Mouse (Mus musculus): ENCODE data around the gene Prss36. TPM values are rescaled to one million over a fixed set of nuclear protein-coding genes. Genes with fewer than 3 reads are reported as not detected.
"Not testable (repeated sequence)": the region's sequence is repeated elsewhere in the genome, so short reads cannot be mapped to it uniquely, and the experiment has no call there.

The Prss36 gene
- polyA plus RNA-seq, 1 experiment = 10.6 TPM

- TF ChIP-seq POLR2AphosphoS2 (IDR thresholded peaks at IDR 0.05; ENCODE audit: insufficient read length, low read depth) = no peak
- no peak for TF ChIP-seq USF1 (IDR thresholded peaks at IDR 0.05; ENCODE audit: low read depth)
- no peak for TF ChIP-seq TCF12 (IDR thresholded peaks at IDR 0.05; ENCODE audit: insufficient read depth, poor library complexity, severe bottlenecking)
- no peak for TF ChIP-seq MYOG (IDR thresholded peaks at IDR 0.05; ENCODE audit: control insufficient read depth in 1 of 3, insufficient read depth in 1 of 3, insufficient read length in 2 of 3, low read depth in 2 of 3)
- no peak for TF ChIP-seq TCF3 (IDR thresholded peaks at IDR 0.05; ENCODE audit: insufficient read length, low read depth)
- no peak for TF ChIP-seq POLR2A (IDR thresholded peaks at IDR 0.05; ENCODE audit: insufficient read length, low read depth)
- TF ChIP-seq MYOD1 (IDR thresholded peaks at IDR 0.05; ENCODE audit: control insufficient read depth in 1 of 3, insufficient read length in 2 of 3, low read depth in 2 of 3) = no peak
- no peak for TF ChIP-seq SRF (IDR thresholded peaks at IDR 0.05; ENCODE audit: control insufficient read depth, insufficient read length, low read depth)
- no peak for TF ChIP-seq CEBPB (IDR thresholded peaks at IDR 0.05; ENCODE audit: insufficient read depth, poor library complexity, severe bottlenecking)
- TF ChIP-seq REST (IDR thresholded peaks at IDR 0.05; ENCODE audit: insufficient read depth, insufficient read length) = no peak
- no peak for TF ChIP-seq E2F4 (IDR thresholded peaks at IDR 0.05; ENCODE audit: insufficient read depth)
- no peak for TF ChIP-seq MAX (IDR thresholded peaks at IDR 0.05; ENCODE audit: low read depth)
- Histone ChIP-seq H3ac (ENCODE audit: control insufficient read depth, insufficient read length) (no peak overlapping the region), H3K4me3 (no peak overlapping the region), H3K27me3 (ENCODE audit: control insufficient read depth, insufficient read depth, insufficient read length) (peaks cover 24% of the 10 kb centered on the region), H3K79me2 (ENCODE audit: control insufficient read depth, insufficient read depth) (no peaks in the 10 kb centered on the region), H3K36me3 (ENCODE audit: control insufficient read depth, insufficient read depth) (no peaks in the 10 kb centered on the region), H3K4me2 (ENCODE audit: low read depth) (no peak overlapping the region)
These were observed 1.9 kb downstream of the Prss36 start for GRCm38 (mm10) chr7:127944614-127945013.

- H3ac ChIP-seq (ENCODE audit: control insufficient read depth, insufficient read length); H3K36me3 ChIP-seq (ENCODE audit: control insufficient read depth, insufficient read depth); H3K4me3 ChIP-seq; H3K79me2 ChIP-seq (ENCODE audit: control insufficient read depth, insufficient read depth); H3K4me2 ChIP-seq (ENCODE audit: low read depth): not testable (repeated sequence)
- H3K27me3 ChIP-seq (ENCODE audit: control insufficient read depth, insufficient read depth, insufficient read length) = peaks cover 24% of the 10 kb centered on the region
These were observed 4.4 kb downstream of the Prss36 start for GRCm38 (mm10) chr7:127942097-127942496.

GRCm38 (mm10) chr7:127936216-127936884 lies 10.2 kb downstream of the Prss36 start:
- Histone ChIP-seq H3K4me3 (peak overlapping the region; percentile 27), H3K27me3 (ENCODE audit: control insufficient read depth, insufficient read depth, insufficient read length) (no peaks in the 10 kb centered on the region), H3K36me3 (ENCODE audit: control insufficient read depth, insufficient read depth) (no peaks in the 10 kb centered on the region), H3K4me2 (ENCODE audit: low read depth) (peak overlapping the region; percentile 93), H3K79me2 (ENCODE audit: control insufficient read depth, insufficient read depth) (no peaks in the 10 kb centered on the region), H3ac (ENCODE audit: control insufficient read depth, insufficient read length) (peak overlapping the region; percentile 53)
- TF ChIP-seq MAX (IDR thresholded peaks at IDR 0.05; ENCODE audit: low read depth) (no peak), CEBPB (IDR thresholded peaks at IDR 0.05; ENCODE audit: insufficient read depth, poor library complexity, severe bottlenecking) (no peak), MYOG (IDR thresholded peaks at IDR 0.05; ENCODE audit: control insufficient read depth in 1 of 3, insufficient read depth in 1 of 3, insufficient read length in 2 of 3, low read depth in 2 of 3) (no peak), TCF12 (IDR thresholded peaks at IDR 0.05; ENCODE audit: insufficient read depth, poor library complexity, severe bottlenecking) (no peak), USF1 (IDR thresholded peaks at IDR 0.05; ENCODE audit: low read depth) (no peak), TCF3 (IDR thresholded peaks at IDR 0.05; ENCODE audit: insufficient read length, low read depth) (no peak)

DNA sequence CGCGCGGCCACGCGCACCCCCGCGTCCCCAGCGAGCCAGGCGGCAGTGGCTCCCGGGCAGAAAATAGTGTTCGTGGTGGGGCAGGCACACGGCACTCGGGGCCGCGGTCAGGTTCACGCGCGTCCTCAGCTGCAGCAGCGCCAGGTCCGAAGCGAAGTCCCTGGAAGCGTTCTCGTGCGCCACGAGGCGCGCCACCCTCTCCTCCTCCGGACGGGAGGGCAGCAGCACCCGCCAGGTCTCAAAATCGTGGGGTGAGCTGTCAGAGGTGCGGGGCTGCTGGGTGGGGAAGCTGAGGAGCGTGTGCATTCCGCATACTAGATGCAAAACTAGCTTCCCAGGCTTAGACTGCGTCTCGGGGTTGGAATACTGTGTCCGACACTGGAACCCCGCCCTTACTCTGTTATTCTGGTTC lies 10.8 kb downstream of the Prss36 start:
- Histone ChIP-seq H3K36me3 (ENCODE audit: control insufficient read depth, insufficient read depth) (no peaks in the 10 kb centered on the region), H3K4me2 (ENCODE audit: low read depth) (peak overlapping the region; percentile 93), H3K79me2 (ENCODE audit: control insufficient read depth, insufficient read depth) (no peaks in the 10 kb centered on the region), H3ac (ENCODE audit: control insufficient read depth, insufficient read length) (peak overlapping the region; percentile 53), H3K4me3 (peak overlapping the region; percentile 27), H3K27me3 (ENCODE audit: control insufficient read depth, insufficient read depth, insufficient read length) (no peaks in the 10 kb centered on the region)
- no peak for TF ChIP-seq E2F4 (IDR thresholded peaks at IDR 0.05; ENCODE audit: insufficient read depth)
- TF ChIP-seq MYOG (IDR thresholded peaks at IDR 0.05; ENCODE audit: control insufficient read depth in 1 of 3, insufficient read depth in 1 of 3, insufficient read length in 2 of 3, low read depth in 2 of 3) = no peak
- TF ChIP-seq SRF (IDR thresholded peaks at IDR 0.05; ENCODE audit: control insufficient read depth, insufficient read length, low read depth) = no peak
- TF ChIP-seq REST (IDR thresholded peaks at IDR 0.05; ENCODE audit: insufficient read depth, insufficient read length) = no peak
- TF ChIP-seq TCF12 (IDR thresholded peaks at IDR 0.05; ENCODE audit: insufficient read depth, poor library complexity, severe bottlenecking) = no peak
- TF ChIP-seq TCF3 (IDR thresholded peaks at IDR 0.05; ENCODE audit: insufficient read length, low read depth) = no peak
- TF ChIP-seq MAX (IDR thresholded peaks at IDR 0.05; ENCODE audit: low read depth) = no peak
- TF ChIP-seq POLR2A (IDR thresholded peaks at IDR 0.05; ENCODE audit: insufficient read length, low read depth) = no peak
- no peak for TF ChIP-seq MYOD1 (IDR thresholded peaks at IDR 0.05; ENCODE audit: control insufficient read depth in 1 of 3, insufficient read length in 2 of 3, low read depth in 2 of 3)
- TF ChIP-seq CEBPB (IDR thresholded peaks at IDR 0.05; ENCODE audit: insufficient read depth, poor library complexity, severe bottlenecking) = no peak
- no peak for TF ChIP-seq POLR2AphosphoS2 (IDR thresholded peaks at IDR 0.05; ENCODE audit: insufficient read length, low read depth)
- TF ChIP-seq USF1 (IDR thresholded peaks at IDR 0.05; ENCODE audit: low read depth) = no peak

GRCm38 (mm10) chr7:127935028-127935722 lies 11.3 kb downstream of the Prss36 start:
- peak overlapping the region; percentile 93 for H3K4me2 ChIP-seq (ENCODE audit: low read depth)
- H3K36me3 ChIP-seq (ENCODE audit: control insufficient read depth, insufficient read depth) = no peaks in the 10 kb centered on the region
- H3K79me2 ChIP-seq (ENCODE audit: control insufficient read depth, insufficient read depth) = no peaks in the 10 kb centered on the region
- peak overlapping the region; percentile 53 for H3ac ChIP-seq (ENCODE audit: control insufficient read depth, insufficient read length)
- H3K27me3 ChIP-seq (ENCODE audit: control insufficient read depth, insufficient read depth, insufficient read length) = no peaks in the 10 kb centered on the region
- H3K4me3 ChIP-seq = peak overlapping the region; percentile 27
- TF ChIP-seq MYOD1 (IDR thresholded peaks at IDR 0.05; ENCODE audit: control insufficient read depth in 1 of 3, insufficient read length in 2 of 3, low read depth in 2 of 3) (peak in 2 of 3 experiments; percentile 92 to 93), E2F4 (IDR thresholded peaks at IDR 0.05; ENCODE audit: insufficient read depth) (no peak), USF1 (IDR thresholded peaks at IDR 0.05; ENCODE audit: low read depth) (no peak), CEBPB (IDR thresholded peaks at IDR 0.05; ENCODE audit: insufficient read depth, poor library complexity, severe bottlenecking) (no peak), POLR2A (IDR thresholded peaks at IDR 0.05; ENCODE audit: insufficient read length, low read depth) (peak; percentile 62), TCF3 (IDR thresholded peaks at IDR 0.05; ENCODE audit: insufficient read length, low read depth) (peak; percentile 64), REST (IDR thresholded peaks at IDR 0.05; ENCODE audit: insufficient read depth, insufficient read length) (no peak), MYOG (IDR thresholded peaks at IDR 0.05; ENCODE audit: control insufficient read depth in 1 of 3, insufficient read depth in 1 of 3, insufficient read length in 2 of 3, low read depth in 2 of 3) (peak; percentile 63 to 93 (median 92))

Data from myocyte (in vitro differentiated cells).